Mouse (Mus musculus): ENCODE results near the gene Eid1.
A peak's percentile ranks its signal among the peaks of the same experiment; 100 is the strongest.

Eid1 gene

DNA sequence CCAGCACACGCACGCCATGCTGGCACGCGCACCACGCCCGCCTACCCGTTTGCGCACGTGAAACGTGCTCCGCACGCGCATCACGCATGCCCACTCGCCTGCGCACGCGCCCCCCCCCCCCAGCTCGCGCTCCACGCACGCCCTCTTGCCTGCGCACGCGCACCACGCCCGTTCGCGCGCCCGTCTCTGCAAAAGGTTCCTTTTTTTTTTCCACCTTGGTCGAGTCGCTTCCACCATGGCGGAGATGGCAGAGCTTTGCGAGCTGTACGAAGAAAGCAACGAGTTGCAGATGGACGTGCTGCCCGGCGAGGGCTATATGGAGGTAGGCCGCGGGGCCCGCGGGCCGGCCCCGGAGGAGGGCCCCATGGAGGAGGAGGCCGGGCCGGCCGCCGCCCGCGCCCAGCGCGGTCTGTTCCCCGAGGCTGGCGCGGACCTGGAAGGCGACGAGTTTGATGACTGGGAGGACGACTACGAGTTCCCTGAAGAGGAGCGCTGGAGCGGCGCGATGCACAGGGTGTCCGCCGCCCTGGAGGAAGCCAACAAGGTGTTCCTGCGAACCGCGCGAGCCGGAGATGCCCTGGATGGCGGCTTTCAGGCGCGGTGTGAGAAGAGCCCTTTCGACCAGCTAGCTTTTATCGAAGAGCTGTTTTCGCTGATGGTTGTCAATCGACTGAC, at the start of gene Eid1:
Gene Eid1 (plus strand): TSS at position 139 of the 675 bp plus-strand sequence.
- peak; percentile 48 to 65 for DNase-seq

DNA sequence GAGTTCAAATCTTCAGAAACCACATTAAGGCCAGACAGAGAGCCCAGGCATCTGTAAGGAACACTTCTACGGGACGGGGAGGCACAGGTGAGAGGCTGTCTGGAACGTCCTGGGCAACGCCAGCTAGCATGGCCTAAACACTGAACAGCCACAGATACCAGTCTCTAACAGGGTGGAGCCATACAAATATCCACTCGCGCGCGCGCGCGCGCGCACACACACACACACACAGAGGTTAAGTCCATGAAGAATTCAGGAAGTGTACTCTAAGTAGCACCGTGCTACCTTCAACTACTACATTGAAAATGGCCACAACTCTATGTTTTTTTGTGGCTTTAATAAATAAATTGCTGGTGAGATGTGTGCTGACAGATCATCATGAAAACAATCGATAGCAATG, 49.7 kb upstream of the Eid1 start:
- DNase-seq = no peak

DNA sequence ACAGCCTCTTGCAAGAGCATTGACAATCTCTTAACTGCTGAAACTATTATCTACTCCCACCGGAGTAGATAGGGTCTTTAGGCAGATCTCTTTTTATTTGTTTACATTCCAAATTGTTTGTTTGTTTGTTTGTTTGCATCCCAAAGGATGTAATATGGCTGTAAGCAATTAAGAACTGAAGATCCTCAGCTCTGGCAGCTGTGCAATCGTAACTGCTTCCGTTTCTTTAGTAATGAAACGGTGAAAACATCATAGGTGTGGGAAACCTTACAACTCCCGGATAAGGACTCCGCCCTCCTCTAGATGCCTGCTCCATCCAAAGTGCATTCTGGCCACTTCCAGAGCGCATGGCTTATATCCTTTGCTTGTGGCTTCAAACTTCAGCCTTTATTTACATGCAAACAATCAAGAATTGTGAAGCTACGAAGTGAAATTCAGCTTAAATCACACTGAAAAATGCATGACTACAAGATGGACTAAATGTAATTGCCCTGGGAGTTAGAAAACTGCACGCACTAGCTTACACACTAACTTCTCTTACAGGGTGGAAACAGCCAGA, 48.7 kb upstream of the Eid1 start:
- no peak for DNase-seq

DNA sequence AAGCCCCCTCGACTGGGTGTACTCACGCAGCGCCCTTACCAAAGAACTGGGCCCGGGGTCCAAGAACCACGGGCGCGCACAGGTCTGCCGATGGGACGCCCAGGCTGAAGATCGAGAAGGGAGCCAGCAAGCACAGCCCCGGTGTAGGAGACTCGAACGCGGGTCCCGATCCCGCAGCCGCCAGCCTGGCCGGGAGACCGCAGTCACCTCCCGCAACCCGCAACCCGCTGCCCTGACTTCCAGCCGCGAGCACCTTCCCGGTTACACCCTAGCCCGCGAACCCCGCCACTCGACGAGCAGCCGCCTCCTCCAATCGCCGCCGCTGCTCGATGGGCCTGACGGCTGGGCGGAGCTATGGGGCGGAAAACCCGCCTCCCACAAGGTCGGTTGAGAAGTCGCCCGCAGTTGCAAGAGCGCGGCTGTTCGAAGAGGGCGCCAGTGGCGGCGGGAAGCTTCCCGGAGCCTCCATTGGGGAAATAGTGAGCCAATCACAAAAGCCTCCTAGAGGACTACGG, 48.0 kb upstream of the Eid1 start, which contains the start of gene Cep152:
Gene Cep152 (minus strand): TSS at position 277 of the 515 bp plus-strand sequence.
- peak; percentile 96 for DNase-seq

DNA sequence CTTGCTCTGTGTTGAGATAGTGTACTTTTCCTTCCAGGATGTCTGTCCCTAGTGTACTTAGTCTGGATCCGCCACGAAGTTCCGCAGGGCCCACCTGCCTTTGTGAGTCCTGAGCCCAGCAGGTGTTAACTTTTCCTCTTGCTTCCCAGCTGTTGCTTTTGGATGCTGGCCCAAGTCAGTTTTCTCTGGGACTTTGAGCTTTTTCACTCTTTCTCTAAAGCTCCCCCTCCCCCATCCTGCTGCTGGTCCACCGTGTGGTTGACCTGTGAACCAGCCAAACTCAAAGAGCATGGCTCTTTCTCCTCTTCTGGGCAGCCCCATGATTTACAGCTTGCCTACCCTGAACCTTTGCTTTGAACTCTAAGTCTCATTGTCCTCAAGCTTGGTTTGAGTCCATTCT, 46.4 kb upstream of the Eid1 start:
- DNase-seq = no peak

DNA sequence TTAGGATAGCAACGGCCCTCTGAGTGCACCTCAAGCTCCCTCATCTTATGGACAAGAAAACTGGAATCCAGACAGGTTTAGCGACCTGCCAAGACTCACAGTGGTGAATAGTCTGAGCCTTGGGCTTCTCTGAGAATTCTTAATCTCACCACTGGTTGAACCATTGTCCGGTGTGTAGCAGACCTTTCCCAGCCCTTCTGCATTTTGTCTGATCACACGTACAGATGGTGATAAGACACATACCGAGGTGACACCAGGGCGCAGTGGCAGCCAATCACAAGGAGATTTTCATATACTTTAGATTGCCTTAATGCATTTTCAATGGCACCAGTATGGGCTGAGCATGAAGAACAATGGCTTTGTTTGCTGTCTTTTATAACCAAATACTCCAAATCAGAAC, 44.4 kb upstream of the Eid1 start:
- no peak for DNase-seq

DNA sequence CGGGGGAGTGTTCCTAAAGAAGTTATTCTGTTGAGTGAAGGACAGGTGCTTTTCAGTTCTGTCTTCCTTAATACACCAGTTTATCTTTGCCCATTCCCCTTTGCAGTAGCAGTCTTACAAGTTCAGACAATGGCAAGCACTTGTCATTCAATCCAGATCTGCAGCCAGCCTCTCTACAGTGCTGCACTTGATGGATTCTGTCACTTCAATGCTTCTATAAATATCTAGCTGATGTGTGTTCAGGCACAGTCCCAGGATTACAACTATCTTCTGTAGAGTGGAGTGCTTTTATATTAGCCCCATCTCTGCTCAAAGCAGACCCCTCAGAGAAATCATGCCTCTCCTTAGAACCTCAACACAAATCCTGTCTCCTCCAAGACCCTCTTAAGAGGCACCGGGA, 42.9 kb upstream of the Eid1 start:
- DNase-seq = no peak

DNA sequence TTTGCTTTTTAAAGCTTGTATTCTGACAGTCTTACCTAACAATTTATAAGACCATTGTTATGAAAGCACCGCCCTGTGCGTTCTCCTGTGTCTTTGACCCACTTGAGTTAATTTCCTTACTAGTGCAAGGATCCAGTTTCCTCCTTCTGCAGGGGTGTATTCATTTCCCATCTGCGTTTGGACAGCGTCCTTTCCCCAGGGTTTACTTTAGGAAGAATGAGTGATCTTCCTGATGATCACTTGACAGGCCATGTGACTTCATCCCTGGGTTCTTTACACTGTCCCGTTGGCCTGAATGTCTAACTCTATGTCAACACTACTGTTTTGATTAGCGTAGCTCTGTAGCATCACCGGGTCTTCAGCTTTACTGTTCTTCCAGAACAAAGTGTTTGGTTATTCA, 35.6 kb upstream of the Eid1 start:
- DNase-seq = no peak

DNA sequence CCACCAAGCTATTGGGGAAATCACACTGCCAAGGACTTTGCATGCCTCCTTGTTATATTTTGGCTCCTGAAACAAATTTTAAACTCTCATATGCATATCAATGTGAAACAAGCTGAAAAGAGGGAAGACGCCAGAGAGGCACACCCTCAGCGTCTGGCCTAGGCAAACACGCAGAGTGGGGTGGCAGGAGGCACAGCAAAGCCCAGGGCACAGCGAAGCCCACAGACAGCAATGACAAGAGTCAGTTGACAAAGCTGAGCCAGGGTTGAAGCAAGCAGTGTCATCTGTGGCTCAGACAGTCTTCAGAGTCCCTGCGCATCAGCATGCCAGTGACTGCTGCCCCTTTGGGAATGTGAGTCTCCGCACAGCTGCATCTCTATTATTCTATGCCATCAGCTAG, 28.0 kb upstream of the Eid1 start:
- no peak for DNase-seq

DNA sequence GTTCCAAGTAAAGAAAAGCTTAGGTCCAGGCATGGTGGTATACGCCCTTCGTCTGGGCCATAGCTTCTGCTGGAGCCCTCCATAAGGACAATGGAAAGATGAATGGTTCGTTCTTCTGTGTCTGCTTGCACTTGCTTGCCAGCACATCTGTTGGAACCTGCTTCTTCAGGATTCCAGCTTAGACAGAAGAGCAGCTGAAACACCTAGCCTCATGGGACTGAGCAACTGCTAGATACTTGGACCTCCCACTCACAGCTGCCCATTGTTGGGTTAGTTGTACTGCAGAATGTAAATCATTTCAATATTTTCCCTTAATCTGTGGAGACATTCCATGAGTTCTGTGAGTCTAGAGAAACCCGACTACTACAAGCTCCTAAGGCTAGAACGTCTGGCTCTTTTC, 22.9 kb upstream of the Eid1 start:
- DNase-seq = no peak

DNA sequence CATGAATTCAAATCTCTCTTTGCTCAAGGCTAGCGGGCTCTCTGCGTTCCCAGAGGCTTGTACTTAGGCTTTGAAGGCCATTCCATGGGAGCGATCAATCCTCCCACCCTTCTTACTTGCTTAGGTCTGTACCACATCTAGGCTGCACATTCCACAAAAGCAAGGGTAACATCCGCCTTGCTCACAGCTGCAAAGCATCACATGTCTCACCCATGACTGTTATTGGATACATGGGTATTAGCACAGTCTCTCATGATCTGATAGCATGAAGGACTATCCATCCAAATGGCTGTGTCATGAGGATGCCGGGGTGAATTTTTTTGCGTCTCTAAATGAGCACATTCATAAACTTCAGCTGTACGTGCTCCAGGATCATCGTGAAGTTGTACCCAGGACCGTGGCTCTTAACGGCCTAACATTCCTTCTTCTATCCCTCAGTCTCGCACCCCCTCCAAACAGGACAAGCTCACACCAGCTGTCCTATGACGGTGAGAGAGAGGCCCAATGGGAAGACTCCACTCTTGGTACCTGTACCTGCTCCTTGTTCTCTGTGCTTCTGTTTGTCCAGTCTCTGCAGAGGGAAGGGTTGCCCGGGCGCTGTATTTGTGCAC, 22.0 kb upstream of the Eid1 start:
- no peak for DNase-seq

DNA sequence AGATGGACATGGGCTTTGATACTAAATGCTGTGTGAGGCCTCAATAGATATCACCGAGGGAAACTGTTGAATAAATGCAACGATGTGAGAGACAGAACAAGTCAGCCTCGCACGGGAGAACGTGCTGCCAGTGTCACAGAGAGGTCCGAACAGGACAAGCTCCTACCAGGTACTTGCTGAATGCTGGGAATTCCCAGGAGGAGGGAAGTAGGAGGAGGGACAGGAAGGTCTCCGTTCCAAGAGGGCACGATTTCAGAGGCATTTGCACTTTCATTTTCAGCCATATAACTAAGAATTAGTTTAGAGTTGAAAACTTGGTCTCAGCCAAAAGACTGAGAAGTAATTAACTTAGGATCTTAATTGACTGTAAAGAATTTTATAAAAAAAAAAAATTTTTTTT, 21.3 kb upstream of the Eid1 start:
- DNase-seq = no peak

DNA sequence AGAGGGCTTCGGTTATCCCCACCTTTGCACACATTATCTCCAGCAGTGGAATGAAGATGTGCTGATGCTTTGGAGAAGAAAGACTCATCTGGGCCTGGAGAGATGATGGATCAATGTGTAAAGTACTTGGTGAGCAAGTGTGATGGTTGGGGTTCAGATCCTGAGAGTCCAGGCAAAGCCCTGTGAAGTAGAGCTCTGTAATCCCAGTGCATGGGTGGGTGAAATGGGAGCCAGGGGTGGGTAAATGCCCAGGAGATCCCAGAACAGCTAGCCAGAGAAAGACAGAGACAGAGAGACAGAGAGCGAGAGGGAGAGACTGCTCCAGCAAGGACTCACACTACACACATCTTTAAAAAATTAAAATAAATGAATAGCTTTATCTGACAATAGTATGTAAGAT, 19.6 kb upstream of the Eid1 start:
- no peak for DNase-seq

DNA sequence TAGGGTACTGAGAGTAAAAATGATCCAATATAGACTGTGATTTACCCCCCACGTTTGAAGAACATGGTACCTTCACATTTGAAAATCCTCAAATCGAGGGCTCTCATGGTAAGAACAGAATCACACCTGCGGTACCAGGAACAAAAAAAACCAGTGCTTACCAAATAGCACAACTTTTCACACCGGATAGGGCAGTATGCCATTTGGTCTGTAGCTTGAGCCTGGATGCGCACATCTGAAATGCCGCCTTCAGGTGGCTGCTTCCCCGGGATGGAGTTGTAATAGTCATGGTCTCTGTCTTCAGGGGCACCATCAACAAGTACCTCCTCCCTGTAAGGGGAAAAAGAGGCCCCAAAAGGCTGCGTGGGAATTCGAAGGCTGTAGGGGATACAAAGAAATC, 17.5 kb upstream of the Eid1 start:
- no peak for DNase-seq

DNA sequence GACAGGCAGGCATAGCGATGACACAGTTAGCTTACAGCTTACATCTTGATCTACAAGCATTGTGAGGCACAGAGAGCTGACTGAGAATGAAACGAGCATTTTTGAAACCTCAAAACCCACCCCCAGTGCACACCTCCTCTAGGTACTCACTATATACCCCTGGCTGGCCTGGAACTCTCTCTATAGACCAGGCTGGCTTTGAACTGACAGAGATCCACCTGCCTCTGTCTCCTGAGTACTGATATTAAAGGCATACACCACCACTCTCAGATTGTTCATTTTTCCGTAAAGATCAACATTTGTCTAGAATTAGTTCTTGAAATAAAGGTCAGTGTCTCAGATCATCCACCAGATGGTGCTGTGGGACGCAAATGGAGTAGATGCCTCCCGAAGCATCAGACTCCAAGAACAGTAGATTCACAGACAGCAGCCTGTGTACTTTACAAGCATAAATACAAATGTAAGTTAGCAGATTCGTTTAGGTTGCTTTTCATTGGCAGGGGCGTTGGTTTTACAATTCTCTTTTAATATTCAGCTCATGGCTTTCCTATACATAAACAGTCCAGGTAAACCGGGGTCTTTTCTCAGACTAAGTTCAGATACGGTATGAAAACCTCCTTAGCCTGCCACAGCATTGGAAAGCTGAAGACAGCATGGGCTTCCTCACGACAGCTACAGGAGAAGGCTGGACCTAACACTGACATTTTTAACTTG, 12.9 kb upstream of the Eid1 start:
- DNase-seq = peak; percentile 30 to 46

DNA sequence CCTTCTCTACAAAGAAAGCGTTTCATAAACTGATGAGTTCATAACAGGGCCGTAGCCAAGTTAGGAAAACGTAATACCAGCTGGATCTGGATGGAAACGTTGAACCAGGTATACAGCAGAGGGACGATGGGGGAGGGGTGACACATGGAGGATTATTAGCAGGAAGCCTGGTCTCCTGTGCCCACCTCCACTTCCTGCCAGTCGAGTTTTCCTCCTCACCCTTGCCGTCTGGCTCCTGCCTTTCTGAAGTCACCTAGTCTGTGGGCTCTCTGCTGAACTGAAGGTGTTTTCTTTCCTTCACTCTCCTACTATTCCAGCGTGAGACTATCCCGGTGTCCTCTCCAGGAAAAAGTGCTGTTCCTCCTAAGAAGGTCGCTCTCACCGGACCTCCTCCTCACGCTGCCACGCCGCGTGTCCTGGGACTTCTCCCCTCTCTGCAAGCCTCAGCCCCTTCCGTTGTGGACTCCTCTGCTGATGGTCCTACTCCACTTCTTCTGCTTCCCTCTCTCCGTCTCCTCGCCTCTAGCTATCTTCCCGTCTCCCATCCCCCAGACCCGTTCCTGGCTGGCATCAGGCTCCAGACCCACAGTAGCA, 12.3 kb upstream of the Eid1 start:
- no peak for DNase-seq

DNA sequence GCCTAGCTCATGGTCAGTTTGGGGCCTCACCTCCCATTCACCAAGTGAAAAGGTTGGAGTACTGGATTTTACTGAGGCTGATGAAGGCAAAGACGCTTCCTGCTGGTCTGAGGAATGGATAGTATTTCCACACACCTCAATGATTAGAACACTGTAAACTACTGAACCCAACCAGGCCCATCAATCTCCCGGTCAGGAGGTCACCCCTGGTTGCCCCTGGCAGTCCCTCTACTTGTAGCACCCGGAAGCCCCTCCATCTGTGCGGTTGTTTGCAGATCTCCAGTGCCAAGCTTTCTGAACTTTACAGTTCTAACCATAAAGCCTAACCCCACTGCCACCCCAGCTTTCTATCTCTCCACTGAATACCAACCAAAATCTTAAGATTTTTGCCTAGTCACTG, 11.7 kb upstream of the Eid1 start:
- DNase-seq = no peak

DNA sequence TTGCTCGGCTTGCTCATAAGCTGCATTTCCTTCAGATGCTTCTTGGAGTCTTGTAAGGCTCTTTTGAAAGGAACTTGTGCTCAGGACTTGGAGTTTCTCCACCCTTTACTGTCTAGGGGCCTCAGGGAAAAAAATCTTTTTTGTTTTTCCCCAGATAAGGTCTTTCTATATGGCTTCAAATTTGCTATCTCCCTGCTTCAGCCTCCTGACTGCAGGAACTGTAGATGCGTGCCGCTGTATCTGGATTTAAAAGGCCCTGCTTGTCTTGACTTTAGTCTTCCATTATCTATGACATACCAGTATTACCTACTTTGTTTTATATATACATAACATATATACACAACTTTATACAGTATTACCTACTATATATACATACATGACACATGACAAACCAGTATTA, 10.4 kb upstream of the Eid1 start:
- DNase-seq = no peak

DNA sequence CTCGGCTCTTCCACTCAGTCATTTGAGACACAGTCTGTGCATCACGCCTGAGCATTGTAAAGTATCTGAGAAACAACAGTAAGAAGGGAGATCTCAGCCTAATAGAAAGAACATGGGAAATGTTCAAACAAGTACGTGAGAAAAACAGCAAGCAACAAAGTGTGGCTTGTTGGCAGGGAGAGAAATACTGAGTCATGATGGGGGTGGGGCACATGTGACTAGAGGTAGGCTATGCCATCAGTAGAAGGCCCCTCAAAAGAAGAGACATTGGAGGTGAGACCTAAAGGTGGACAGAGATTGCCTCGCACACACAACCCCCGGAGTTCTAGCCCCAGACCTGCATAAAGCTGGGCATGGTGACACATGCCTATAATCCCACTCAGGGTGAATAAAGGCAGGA, 7.7 kb upstream of the Eid1 start:
- DNase-seq = no peak

DNA sequence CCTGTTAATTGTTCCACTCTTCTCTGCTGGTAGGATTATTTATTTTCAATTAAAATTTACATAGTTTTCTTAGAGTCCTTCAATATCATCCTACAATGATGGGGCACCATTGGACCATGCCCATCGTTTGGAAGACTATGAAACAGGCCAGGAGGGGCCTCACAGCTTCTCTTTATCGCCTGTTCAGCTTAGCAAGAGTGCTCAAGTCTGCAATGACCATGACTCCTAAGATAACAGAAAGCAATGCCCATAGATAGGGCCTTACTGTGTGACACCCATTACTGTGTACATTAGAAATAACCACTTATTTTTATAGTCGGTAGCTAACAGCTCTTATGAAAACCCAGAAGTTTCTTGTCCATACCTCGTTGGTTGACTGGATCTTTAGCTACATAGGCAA, 7.0 kb upstream of the Eid1 start:
- DNase-seq = no peak

DNA sequence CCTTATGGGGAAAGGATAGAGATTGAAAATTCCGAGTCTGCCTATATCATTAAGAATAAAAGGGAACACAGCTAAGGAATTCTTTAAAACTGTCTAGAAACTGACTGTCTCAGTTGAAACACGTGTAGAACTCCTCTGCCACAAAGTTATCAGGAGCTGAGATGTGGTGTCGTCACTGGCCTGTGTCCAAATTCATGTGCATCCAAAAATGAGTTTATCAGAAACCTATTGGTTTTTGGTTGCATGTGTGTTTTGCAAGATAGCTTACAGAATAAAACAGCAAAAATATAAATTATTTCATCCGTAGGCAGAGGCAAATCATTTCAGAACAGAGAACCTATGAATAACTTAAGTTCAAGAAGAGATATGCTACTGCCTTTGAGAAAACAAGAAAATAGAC, 6.2 kb upstream of the Eid1 start:
- DNase-seq = no peak

DNA sequence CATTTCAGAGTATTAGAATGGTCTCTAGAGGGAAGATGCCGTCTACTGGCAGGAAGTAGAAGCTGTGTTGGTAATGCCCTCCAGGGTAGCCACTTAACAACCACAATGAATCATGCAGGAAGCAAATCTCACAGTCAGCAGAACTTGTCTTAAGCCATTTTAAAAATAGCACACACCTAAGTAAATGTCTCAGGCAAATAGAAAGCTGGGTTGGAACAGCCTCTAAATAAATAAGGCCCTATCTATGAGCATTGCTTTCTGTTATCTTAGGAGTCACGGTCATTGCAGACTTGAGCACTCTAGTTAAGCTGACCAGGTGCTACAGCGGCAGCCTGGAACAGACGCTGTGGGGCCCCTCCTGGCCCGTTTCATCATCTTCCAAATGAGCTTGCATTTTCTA, 5.7 kb upstream of the Eid1 start:
- no peak for DNase-seq

DNA sequence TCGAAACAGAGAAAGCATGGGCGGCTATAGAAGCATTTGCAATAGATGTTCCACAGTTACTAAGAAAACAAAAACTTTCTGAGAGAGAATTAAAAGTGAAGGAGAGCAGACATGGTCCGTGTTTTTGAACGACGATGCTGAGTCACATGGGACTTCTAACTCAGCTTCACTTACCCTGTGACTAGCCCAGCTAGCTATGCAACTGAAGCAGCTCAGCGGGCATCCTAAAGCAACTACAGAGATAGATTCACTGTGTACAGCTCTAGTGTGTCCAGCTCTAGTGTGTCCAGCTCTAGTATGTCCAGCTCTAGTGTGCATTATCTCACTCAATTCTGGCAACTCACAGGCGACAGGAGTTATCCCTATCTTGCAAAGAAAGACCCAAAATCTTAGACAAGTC, 5.2 kb upstream of the Eid1 start:
- no peak for DNase-seq

Measured in thymus, adult 18-20 months (tissue).